Mouse (Mus musculus) brain, embryonic 14.5 days (tissue): ENCODE results near the gene B3galt1. TPM values are rescaled to one million over a fixed set of nuclear protein-coding genes. Genes with fewer than 3 reads are reported as not detected.
A peak's percentile ranks its signal among the peaks of the same experiment; 100 is the strongest.

Experiments used
- DNase-seq: peaks from one replicate; pipeline ENCODE4 v3.0.0-alpha.2; 2011; ENCODE audit warnings: low read depth
- CTCF ChIP-seq: fragments of 200-500 bp; IDR thresholded peaks from 2 replicates; pipeline ENCODE4 v1.5.1; 2012; ENCODE audit warnings: inconsistent platforms, mild to moderate bottlenecking, moderate library complexity, borderline replicate concordance; ENCODE audit not compliant: insufficient read depth, insufficient read length; ENCODE audit errors: extremely low read depth
- POLR2A ChIP-seq: fragments of 200-500 bp; IDR thresholded peaks from 2 replicates; pipeline ENCODE4 v1.6.1; 2012; ENCODE audit warnings: mild to moderate bottlenecking, inconsistent platforms, borderline replicate concordance; ENCODE audit not compliant: poor library complexity, insufficient read depth, insufficient read length, severe bottlenecking; ENCODE audit errors: extremely low read depth
- polyA plus RNA-seq: library from polyadenylated mRNA; depleted of rRNA; stranded (reverse); fragments of >200 nt; gene quantifications from 2 replicates; pipeline ENCODE4 v1.2.3, GENCODE M21; 2012

B3galt1 gene
- polyA plus RNA-seq, 1 experiment, result 24.3 TPM

DNA sequence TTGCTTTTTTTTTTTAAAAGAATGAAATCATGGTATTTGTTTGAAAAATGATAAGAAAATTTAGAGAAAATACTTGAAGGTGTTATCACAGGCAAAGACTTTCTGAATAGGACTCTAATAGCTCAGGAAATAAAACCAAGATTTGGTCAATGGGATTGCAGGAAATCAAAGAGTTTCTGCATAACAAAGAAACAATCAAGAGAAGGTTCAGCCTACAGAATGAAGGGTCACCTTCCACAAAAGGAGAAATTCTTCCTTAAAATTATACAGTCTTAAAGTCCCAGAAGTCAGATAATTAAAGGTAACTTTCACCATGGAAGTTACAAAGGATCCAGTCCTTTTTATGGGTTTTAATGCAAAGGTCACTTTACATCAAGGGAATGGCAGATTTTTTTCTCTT is 24.7 kb downstream of the B3galt1 start:
- DNase-seq, result no peak
- TF ChIP-seq POLR2A (no peak), CTCF (no peak)

DNA sequence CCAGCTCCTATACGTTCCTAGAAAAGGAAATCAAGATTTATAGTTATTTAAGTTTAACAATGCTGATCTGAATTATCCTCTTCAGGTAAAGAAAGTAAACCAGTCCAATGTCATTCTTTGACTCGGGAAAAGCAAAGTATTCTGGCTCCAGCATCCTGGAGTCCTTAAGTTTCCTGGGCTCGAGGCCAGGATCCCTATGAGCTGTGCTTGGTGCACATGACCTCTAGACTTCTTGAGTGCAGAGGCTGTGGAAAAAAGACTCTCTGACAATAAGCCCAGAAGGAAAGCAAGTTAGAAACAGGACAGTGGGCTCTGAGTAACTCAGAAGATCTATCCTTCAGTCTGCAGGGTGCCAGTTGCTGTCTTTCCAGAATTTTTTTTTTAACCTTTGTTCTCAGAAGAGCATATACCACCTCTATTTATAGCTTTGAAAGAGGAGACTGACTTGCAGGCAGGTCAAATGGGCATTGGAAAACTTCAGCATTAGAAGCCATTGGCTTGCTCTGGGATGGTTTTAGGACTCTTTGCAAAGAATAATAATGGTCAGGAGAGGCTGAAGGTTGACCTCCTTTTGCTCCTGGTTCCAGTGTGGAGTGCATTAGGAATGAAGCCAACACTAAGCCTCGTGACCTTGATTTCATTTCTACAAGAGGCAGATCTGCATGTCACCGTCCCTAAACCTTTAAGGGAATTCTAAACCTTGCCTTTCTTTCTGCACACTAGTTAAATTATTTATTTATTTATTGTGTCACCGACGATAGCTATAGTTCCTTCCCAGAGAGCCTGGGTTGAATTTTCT is 26.4 kb downstream of the B3galt1 start:
- peak; percentile 23 for DNase-seq
- TF ChIP-seq CTCF, result no peak
- no peak for TF ChIP-seq POLR2A

- TF ChIP-seq POLR2A (no peak), CTCF (no peak)
- no peak for DNase-seq
These were observed 57.2 kb downstream of the B3galt1 start for GRCm38 (mm10) chr2:67622902-67623301.

- no peak for DNase-seq
- TF ChIP-seq POLR2A (no peak), CTCF (no peak)
These were observed 62.0 kb downstream of the B3galt1 start for GRCm38 (mm10) chr2:67627667-67628066.

DNA sequence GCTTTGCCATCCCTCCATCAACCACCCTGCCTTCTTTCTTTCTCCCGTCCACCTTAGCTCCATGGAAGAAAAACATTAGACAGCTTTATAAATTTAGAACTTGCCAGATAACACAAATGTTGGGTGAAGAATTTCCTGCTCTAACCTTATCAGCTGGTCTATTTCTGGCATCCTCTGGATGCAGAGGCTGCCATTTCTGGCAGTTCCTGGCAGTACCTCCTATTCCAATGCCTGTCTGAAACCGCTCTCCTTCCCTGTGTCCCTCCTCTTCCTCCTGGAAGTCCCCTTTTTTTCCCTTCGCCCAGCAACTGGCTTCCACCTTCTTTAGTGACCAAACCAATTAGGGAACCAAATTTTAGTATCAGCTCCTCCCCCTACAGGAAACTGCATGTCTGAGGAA is 62.6 kb downstream of the B3galt1 start:
- no peak for DNase-seq
- no peak for TF ChIP-seq CTCF
- no peak for TF ChIP-seq POLR2A

DNA sequence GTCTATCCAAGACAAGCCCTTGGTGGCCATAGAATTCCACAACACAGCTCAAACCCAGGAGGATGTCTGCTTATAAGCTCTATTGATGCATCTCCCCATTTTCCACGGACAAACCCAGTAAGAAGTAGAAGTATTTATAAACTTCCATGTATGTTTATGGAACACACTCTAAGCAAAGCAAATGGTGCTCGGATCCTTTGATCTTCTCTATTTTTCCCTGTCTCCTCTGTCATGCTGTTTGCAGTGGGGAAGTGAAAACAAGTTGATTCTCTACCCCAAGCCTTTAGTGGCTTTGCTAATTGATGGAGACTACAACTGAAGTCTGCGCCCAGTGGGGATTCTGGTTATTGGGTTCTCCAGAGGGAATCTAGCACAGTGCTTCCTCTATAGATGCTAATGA is 89.2 kb downstream of the B3galt1 start:
- TF ChIP-seq POLR2A (no peak), CTCF (no peak)
- no peak for DNase-seq

GRCm38 (mm10) chr2:67657372-67657771 is 91.7 kb downstream of the B3galt1 start:
- DNase-seq, result peak; percentile 53
- TF ChIP-seq CTCF (no peak), POLR2A (no peak)

GRCm38 (mm10) chr2:67658091-67658490 is 92.4 kb downstream of the B3galt1 start:
- TF ChIP-seq POLR2A, result no peak
- no peak for TF ChIP-seq CTCF
- DNase-seq, result no peak

DNA sequence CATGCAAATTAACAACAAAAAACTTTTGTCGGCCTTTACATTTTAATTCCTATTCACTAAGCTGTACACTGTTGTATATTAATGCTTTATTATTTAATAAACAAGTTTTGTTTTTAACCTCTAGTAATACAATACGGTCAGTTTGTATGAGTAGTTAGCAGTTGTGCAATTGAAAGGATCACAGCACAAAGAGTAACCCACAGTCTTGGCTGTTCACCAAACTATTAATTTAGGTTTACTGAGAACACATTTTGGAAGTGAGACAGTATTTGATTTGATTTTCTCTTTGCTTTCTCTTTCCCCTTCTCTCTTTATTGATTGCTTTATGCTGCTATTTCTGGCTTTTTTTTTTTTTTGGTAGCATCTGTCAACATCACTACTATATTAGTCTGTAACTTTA is 106.0 kb downstream of the B3galt1 start:
- no peak for DNase-seq
- TF ChIP-seq POLR2A (no peak), CTCF (no peak)

DNA sequence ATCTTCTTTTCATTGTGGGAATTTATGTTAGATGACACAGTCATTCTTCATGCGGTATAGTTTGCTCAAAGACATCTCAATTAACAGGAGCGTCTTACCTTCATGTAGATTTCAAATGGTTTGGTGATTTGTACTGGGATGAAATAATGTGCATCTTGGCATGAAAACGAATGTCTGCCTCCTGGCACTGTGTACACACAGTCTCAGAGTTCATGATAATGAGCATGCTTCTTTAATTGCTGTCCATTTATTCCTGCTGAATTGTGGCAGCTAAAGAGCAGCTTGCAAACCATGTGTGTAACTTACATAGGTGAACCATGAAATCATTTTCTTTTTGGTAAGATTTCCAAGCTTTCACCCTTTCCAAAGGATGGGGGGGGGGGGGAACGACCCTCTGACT is 112.0 kb downstream of the B3galt1 start:
- peak; percentile 84 for DNase-seq
- TF ChIP-seq POLR2A (no peak), CTCF (no peak)

DNA sequence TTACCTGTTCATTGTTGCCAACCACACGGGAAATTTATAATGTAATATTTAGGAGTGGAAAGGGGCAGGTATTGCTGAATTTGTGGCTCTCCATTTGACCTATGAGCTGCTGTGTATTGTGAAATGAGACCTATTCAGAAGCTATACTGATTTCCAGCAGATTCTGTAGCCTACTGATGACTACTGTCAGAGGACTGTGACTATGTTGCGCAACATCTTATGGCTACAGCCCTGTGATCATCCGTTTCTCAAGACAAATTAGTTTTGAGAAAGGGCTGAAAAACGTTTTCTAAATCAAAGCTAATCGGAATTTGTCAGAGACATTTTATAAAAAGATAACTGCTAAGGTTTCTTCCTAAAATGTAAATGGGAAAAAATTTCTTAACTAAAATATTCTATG is 158.6 kb downstream of the B3galt1 start:
- DNase-seq, result no peak
- TF ChIP-seq POLR2A, result no peak
- no peak for TF ChIP-seq CTCF

GRCm38 (mm10) chr2:67730771-67731170 is 165.1 kb downstream of the B3galt1 start:
- DNase-seq, result peak; percentile 79

DNA sequence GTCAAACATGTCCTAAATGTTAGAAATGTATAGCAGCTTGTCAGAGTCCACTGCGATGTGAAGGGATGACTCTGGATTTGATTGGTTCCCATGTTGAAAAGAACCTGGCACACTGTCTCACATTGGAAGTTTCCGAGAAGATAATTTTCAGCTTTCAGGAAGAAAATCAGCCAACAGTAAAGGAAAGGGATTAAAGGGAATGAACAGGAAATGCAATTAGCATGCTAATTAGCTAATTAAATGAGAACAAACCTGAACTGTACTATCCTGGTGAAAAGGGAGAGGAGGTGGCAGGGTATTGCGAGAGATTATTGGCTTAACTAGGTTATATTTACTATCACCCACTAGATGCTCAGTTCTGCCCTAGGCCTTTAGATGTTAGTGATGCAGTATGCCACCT is 185.9 kb downstream of the B3galt1 start:
- DNase-seq, result peak; percentile 65
- TF ChIP-seq CTCF (no peak), POLR2A (no peak)

More at GRCm38 (mm10) chr2:67730771-67731170, 165.1 kb downstream of the B3galt1 start:
- TF ChIP-seq POLR2A, result no peak
- no peak for TF ChIP-seq CTCF
